ENCODE assay signal across 20 mouse cellular contexts in the genomic region with DNA sequence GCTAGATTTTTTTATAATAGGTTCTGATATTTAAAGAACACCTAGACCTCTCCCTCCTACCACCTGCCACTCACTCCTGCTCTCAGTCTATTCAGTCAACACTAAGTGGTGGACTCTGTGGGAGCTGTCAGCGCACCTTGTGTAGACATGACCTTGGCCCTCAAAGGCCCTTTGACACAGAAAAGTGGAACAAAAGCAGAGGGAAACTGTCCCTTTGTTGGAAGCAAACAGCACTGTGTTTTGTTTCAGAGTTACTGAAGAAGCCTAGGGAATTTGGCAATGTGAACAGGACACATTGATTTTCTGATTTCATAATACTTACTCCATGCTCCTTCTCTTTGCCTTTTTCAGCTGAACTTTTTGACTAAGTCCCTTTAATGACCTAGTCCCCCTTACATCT.
DNase-seq lines count a peak whose midpoint lies in the region; ATAC-seq lines count a peak whose summit lies in the region.
"Had no signal": no experiment of that assay in that cellular context is flagged by ENCODE, and none has a peak within 500 bp of the region (broad histone marks: within the 10 kb centered on the region; RNA-seq: fewer than 3 reads in every experiment).

No protein-coding gene starts in this region.

- 83% methylated on average over 1 of the region's 1 CpGs for WGBS in liver, embryonic 12.5 days (ENCODE audit: insufficient replicate concordance)
- 59% methylated on average over 1 of the region's 1 CpGs for WGBS in liver, embryonic 16.5 days (ENCODE audit: insufficient replicate concordance)
- WGBS in neural tube, embryonic 15.5 days = 89% methylated on average over 1 of the region's 1 CpGs

- H3K4me1 ChIP-seq in liver, embryonic 12.5 days = no peaks in the 10 kb centered on the region
- H3K4me1 ChIP-seq in liver, embryonic 16.5 days (ENCODE audit: control insufficient read depth, low read depth, low read length) = no peaks in the 10 kb centered on the region
- H3K4me1 ChIP-seq in neural tube, embryonic 15.5 days = no peaks in the 10 kb centered on the region
- H3K4me1 ChIP-seq: embryonic facial prominence, embryonic 10.5 days; embryonic facial prominence, embryonic 12.5 days; forebrain, embryonic 13.5 days; forebrain, embryonic 15.5 days had no signal

- H3K9me3 ChIP-seq in liver, embryonic 12.5 days (replicated peaks) = no peaks in the 10 kb centered on the region
- no peaks in the 10 kb centered on the region for H3K9me3 ChIP-seq in liver, embryonic 16.5 days (replicated peaks; ENCODE audit: control insufficient read depth, low read length)
- no peaks in the 10 kb centered on the region for H3K9me3 ChIP-seq in neural tube, embryonic 15.5 days (replicated peaks)
- H3K9me3 ChIP-seq: embryonic facial prominence, embryonic 10.5 days; embryonic facial prominence, embryonic 12.5 days; forebrain, embryonic 13.5 days; forebrain, embryonic 15.5 days had no signal

- 0 out of 2 replicates have a peak, but pooled peaks have one; percentile 24 for ATAC-seq in liver, embryonic 12.5 days
- peak; percentile 56; the same call in 1 of the 2 replicates for ATAC-seq in liver, embryonic 16.5 days (ENCODE audit: low read depth)
- ATAC-seq in neural tube, embryonic 15.5 days (ENCODE audit: low FRiP score) = no peak
- ATAC-seq: forebrain, embryonic 13.5 days; forebrain, embryonic 15.5 days; forebrain, postnatal 0 days had no signal

- H3K27ac ChIP-seq in liver, embryonic 12.5 days = no peak overlapping the region
- H3K27ac ChIP-seq in liver, embryonic 16.5 days (ENCODE audit: low read length) = no peak overlapping the region
- H3K27ac ChIP-seq in neural tube, embryonic 15.5 days (replicated peaks) = no peak overlapping the region
- H3K27ac ChIP-seq: embryonic facial prominence, embryonic 10.5 days; embryonic facial prominence, embryonic 12.5 days; forebrain, embryonic 13.5 days; forebrain, embryonic 15.5 days had no signal

- no peaks in the 10 kb centered on the region for H3K27me3 ChIP-seq in liver, embryonic 12.5 days (replicated peaks)
- H3K27me3 ChIP-seq in liver, embryonic 16.5 days (ENCODE audit: control insufficient read depth, insufficient read depth, low read depth, low read length) = no peaks in the 10 kb centered on the region
- H3K27me3 ChIP-seq in neural tube, embryonic 15.5 days (replicated peaks) = no peaks in the 10 kb centered on the region
- H3K27me3 ChIP-seq: embryonic facial prominence, embryonic 12.5 days; forebrain, embryonic 13.5 days; forebrain, embryonic 15.5 days had no signal

- H3K4me3 ChIP-seq in liver, embryonic 12.5 days = no peak overlapping the region
- H3K4me3 ChIP-seq in liver, embryonic 16.5 days (ENCODE audit: low read depth, low read length) = no peak overlapping the region
- no peak overlapping the region for H3K4me3 ChIP-seq in neural tube, embryonic 15.5 days (replicated peaks)
- H3K4me3 ChIP-seq: embryonic facial prominence, embryonic 10.5 days; embryonic facial prominence, embryonic 12.5 days; forebrain, embryonic 13.5 days; forebrain, embryonic 15.5 days had no signal

- H3K4me2 ChIP-seq in liver, embryonic 12.5 days = no peak overlapping the region
- no peak overlapping the region for H3K4me2 ChIP-seq in liver, embryonic 16.5 days (ENCODE audit: low read depth, low read length)
- no peak overlapping the region for H3K4me2 ChIP-seq in neural tube, embryonic 15.5 days
- H3K4me2 ChIP-seq: embryonic facial prominence, embryonic 12.5 days; forebrain, embryonic 13.5 days; forebrain, embryonic 15.5 days had no signal

- no peaks in the 10 kb centered on the region for H3K36me3 ChIP-seq in liver, embryonic 12.5 days
- H3K36me3 ChIP-seq in liver, embryonic 16.5 days (ENCODE audit: control insufficient read depth, insufficient read depth) = no peaks in the 10 kb centered on the region
- H3K36me3 ChIP-seq in neural tube, embryonic 15.5 days = no peaks in the 10 kb centered on the region
- H3K36me3 ChIP-seq: embryonic facial prominence, embryonic 10.5 days; embryonic facial prominence, embryonic 12.5 days; forebrain, embryonic 15.5 days had no signal

- DNase-seq in liver = no peak
- peak; percentile 32 for DNase-seq in ZHBTc4 (ENCODE audit: low read depth, low spot score)
- no peak for DNase-seq in spleen, postnatal 4 days (ENCODE audit: low spot score in 2 of 2)
- no peak for DNase-seq in layer of hippocampus, postnatal 36 days
- DNase-seq: adrenal gland, adult 8-10 months; adrenal gland, postnatal 14 days; adrenal gland, postnatal 36 days; cerebellum, adult 11-12 months; cerebellum, adult 2 months; cerebellum, adult 9-10 months; cerebellum, postnatal 10 days; cerebellum, postnatal 25 days; forebrain, postnatal 0 days had no signal

- H3K9ac ChIP-seq in liver, embryonic 12.5 days = no peak overlapping the region
- H3K9ac ChIP-seq in liver, embryonic 16.5 days (ENCODE audit: low read depth, low read length) = no peak overlapping the region
- no peak overlapping the region for H3K9ac ChIP-seq in neural tube, embryonic 15.5 days (replicated peaks)
- H3K9ac ChIP-seq: embryonic facial prominence, embryonic 12.5 days; forebrain, embryonic 13.5 days; forebrain, embryonic 15.5 days; forebrain, postnatal 0 days had no signal
